Mouse (Mus musculus) intestine, embryonic 16.5 days (tissue): ENCODE data around the gene Coq9. TPM values are rescaled to one million over a fixed set of nuclear protein-coding genes. Genes with fewer than 3 reads are reported as not detected.
A peak's percentile ranks its signal among the peaks of the same experiment; 100 is the strongest.

Experiments
- ATAC-seq: fragments of 200-750 bp; cut with Nextera tagmentation; 2 replicates; pipeline ENCODE4 v1.8.0; 2017; ENCODE audit warnings: moderate TSS enrichment, moderate library complexity
- H3K27ac ChIP-seq: fragments of 300-500 bp; sonication (generic); 2 replicates; pipeline ENCODE4 v1.5.1; 2014; ENCODE audit warnings: mild to moderate bottlenecking, low read length
- H3K27me3 ChIP-seq: fragments of 300-500 bp; sonication (generic); replicated peaks from 2 replicates; pipeline ENCODE4 v1.6.1; 2014; ENCODE audit warnings: low read length, control low read depth, mixed read lengths; ENCODE audit not compliant: control insufficient read depth, insufficient read depth
- H3K36me3 ChIP-seq: fragments of 300-500 bp; sonication (generic); 2 replicates; pipeline ENCODE4 v1.6.1; 2014; ENCODE audit warnings: low read length, control low read depth; ENCODE audit not compliant: control insufficient read depth, insufficient read depth
- H3K4me1 ChIP-seq: fragments of 300-500 bp; sonication (generic); 2 replicates; pipeline ENCODE4 v1.6.1; 2014; ENCODE audit warnings: low read length, control low read depth, mixed read lengths; ENCODE audit not compliant: control insufficient read depth, insufficient read depth
- H3K4me2 ChIP-seq: fragments of 300-500 bp; sonication (generic); 2 replicates; pipeline ENCODE4 v1.6.1; 2014; ENCODE audit warnings: low read depth, low read length, control low read depth
- H3K4me3 ChIP-seq: fragments of 300-500 bp; sonication (generic); 2 replicates; pipeline ENCODE4 v1.5.1; 2014; ENCODE audit warnings: mild to moderate bottlenecking, low read length
- H3K9ac ChIP-seq: fragments of 300-500 bp; sonication (generic); 2 replicates; pipeline ENCODE4 v1.6.1; 2014; ENCODE audit warnings: low read depth, low read length
- H3K9me3 ChIP-seq: fragments of 300-500 bp; sonication (generic); 2 replicates; pipeline ENCODE4 v1.6.1; 2016; ENCODE audit warnings: low read length, control low read depth; ENCODE audit not compliant: control insufficient read depth
- WGBS: fragments of 180-500 bp; shearing (Covaris S2); extraction: QIAGEN DNeasy Blood & Tissue Kit; methylation state at CpG from one replicate; pipeline ENCODE4 v1.1.7; 2014; 5-methylcytosine and 5-hydroxymethylcytosine counted together
- polyA plus RNA-seq: library from polyadenylated mRNA; unstranded; fragments of >200 nt; fragmentation: Nextera tagmentation; extraction: Ambion mirVana; gene quantifications from 2 replicates; pipeline ENCODE4 v1.2.1, GENCODE M21; 2015

The Coq9 gene
- 142 and 145 TPM in 2 replicates for polyA plus RNA-seq

DNA sequence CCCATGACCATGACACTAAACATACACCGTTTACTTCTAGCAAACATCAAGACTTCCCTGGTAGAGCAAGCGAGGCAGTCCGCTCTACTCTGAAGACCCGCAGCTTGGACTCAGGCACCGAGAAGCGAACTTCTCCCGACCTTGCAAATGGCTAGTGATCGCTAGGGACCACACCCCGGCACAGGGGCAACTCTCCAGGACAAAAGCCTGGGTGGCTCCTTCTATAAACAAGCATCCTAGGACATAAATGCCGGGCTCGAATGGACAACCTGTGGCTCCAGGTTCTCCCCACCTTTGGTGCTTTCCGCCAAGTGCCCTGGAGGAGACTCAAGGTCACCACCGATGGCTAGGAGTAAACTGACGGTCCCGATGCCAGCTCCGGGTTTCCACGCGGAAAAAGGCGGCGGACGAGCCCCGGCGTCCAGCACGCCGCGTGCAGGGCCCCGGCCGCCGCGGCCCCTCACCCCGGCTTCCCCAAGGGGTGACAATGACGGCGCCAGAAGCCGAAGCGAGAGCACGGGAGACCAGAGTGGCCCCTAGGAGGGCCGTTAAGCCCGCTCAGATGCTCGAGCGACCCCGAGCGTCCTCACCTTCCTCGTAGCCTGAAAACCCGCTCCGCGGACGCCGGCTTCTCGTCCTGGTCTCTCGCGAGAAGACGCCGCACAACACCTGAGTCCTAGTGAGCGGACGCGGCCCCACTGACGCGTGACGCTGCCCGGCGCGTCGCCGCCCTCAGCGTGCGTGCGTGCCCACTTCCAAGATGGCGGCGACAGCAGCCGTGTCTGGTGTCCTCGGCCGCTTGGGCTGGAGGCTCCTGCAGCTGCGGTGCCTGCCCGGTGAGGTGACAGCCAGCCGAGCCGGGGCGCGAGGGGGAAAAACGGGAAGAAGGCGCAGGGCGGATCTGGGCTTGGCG is at the start of gene Coq9, which contains the start of gene Ciapin1:
Gene Coq9, plus strand, starts transcription at position 660 of the 913 bp plus-strand sequence.
Gene Ciapin1, minus strand, starts transcription at position 697 of the 913 bp plus-strand sequence.
- ATAC-seq: peak; percentile 97
- under 1% methylated on average over 82 of the region's 82 CpGs for WGBS
- no peaks in the 10 kb centered on the region for H3K27me3 ChIP-seq
- peak within 1 kb of the TSS; percentile 76 for H3K4me2 ChIP-seq
- peak within 1 kb of the TSS; percentile 100 for H3K4me3 ChIP-seq
- no peaks in the 10 kb centered on the region for H3K36me3 ChIP-seq
- H3K4me1 ChIP-seq: peaks cover 11% of the 10 kb centered on the region
- peak within 1 kb of the TSS; percentile 97 for H3K27ac ChIP-seq
- peak within 1 kb of the TSS; percentile 99 for H3K9ac ChIP-seq
- no peaks in the 10 kb centered on the region for H3K9me3 ChIP-seq

DNA sequence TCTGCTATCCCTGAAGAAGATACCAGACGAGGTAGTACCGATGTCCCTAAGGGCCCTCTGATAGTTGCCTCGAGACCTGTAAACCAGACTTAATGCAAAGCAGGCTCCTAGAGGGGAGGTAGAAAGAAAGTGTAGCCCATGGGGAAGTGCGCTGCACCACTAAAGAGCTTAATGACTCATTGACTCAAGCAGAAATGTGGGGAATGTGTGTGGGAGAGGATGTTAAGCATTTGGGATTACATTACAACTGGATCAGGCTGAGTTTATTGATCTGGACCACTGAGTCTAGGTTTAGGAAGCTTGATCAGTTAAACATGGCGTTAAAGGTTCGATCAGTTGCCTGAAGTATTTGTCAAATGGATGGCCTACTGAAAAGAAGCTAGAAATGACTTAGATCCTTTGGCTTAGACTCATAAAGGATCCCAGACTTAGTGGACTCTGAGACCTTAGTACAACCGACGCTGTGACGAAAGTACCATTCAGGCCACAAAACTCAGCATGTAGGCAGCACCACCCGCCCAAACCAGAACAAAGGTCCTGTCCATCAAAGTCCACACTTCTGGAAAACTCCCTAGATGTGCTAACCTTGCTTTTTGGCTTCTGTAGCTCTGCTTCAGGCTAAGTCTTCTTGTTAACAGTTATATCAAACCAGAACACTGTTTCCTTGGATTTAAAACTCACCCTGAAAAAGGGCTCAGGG is 48.7 kb upstream of the Coq9 start:
- no peak for ATAC-seq
- no peak overlapping the region for H3K4me3 ChIP-seq
- no peak overlapping the region for H3K9ac ChIP-seq
- H3K27ac ChIP-seq: no peak overlapping the region
- WGBS: 73% methylated on average over 10 of the region's 10 CpGs
- no peaks in the 10 kb centered on the region for H3K27me3 ChIP-seq
- no peaks in the 10 kb centered on the region for H3K9me3 ChIP-seq
- H3K4me1 ChIP-seq: peaks cover 11% of the 10 kb centered on the region; the same call in 1 of the 2 replicates
- no peak overlapping the region for H3K4me2 ChIP-seq
- H3K36me3 ChIP-seq: no peaks in the 10 kb centered on the region

DNA sequence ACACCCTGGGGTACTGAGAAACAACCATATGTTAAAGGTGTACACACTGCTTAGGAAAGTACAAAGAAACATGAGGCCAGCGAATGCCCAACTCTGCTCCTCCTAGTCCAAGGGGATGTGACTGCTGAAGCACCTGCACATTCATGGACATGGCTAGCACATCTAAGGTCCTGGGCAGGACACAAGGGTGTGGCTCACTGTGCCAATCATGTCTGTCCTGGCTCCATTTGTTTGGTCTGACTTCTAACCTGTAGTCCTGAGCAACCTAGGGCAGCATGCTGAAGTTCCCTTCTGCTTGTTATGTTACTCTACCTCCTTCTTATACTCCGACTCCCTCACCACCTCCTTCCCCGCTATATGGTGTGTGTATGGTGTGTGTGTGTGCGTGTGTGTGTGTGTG is 43.8 kb upstream of the Coq9 start:
- WGBS: 86% methylated on average over 4 of the region's 4 CpGs
- Histone ChIP-seq H3K9me3 (no peaks in the 10 kb centered on the region), H3K27ac (no peak overlapping the region), H3K27me3 (no peaks in the 10 kb centered on the region), H3K4me3 (no peak overlapping the region), H3K36me3 (no peaks in the 10 kb centered on the region), H3K4me2 (no peak overlapping the region), H3K4me1 (no peaks in the 10 kb centered on the region), H3K9ac (no peak overlapping the region)
- ATAC-seq: no peak

DNA sequence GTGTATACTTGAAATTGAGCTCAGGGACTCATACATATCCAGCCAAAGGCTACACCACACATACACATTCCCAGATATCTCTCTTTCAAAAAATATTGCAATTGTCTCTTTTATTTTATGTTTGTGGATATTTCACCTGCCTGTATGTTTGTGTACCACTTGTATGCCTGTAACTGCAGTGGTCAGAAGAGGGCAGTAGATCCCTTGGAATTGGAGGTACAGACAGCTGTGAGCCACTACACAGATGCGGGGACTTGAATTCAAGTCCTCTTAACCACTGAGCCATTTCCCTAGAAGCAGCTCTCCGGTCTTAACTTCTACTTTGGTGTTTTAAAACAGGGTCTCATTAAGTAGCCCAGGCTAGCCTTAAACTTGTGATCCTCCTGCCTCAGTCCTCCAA is 43.3 kb upstream of the Coq9 start:
- H3K36me3 ChIP-seq: no peaks in the 10 kb centered on the region
- no peaks in the 10 kb centered on the region for H3K27me3 ChIP-seq
- no peak for ATAC-seq
- H3K9me3 ChIP-seq: no peaks in the 10 kb centered on the region
- 95% methylated on average over 2 of the region's 2 CpGs for WGBS
- no peak overlapping the region for H3K27ac ChIP-seq
- H3K4me2 ChIP-seq: no peak overlapping the region
- H3K9ac ChIP-seq: no peak overlapping the region
- H3K4me1 ChIP-seq: no peaks in the 10 kb centered on the region
- H3K4me3 ChIP-seq: no peak overlapping the region

DNA sequence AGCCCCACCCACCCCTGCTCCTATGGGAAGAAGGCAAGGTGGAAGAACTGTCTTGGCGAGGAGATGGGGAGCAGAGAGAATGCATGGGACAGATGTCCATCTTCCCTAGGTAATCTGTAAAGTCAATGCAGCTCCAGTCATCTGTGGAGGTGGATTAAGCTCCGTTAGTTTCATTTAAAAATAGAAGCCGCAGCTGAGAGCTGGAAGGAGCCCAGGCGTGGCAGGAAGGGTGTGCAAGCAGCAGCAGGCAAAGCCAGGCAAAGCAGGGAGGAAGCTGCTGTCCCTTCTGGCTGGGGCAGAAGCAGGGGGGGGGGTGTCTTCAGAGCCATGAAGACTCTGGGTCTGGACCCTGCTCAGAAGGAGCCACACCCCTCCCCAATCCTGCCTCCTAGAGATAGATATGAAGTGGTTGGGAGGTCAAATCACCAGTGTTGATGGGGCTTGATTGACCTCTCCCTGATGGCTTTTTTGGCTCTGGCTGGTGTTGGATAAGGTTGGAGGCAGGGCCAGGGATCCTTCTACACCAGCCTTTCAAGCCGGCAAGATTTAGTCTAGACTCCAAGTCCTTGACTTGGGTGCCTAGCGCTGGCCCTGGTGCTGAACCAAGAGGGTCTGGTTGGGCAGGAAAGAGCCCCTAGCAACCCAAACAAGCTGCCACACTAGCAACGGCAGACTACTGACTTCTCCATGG is 37.7 kb upstream of the Coq9 start:
- ATAC-seq: no peak
- Histone ChIP-seq H3K4me2 (no peak overlapping the region), H3K27ac (no peak overlapping the region), H3K9ac (no peak overlapping the region), H3K27me3 (no peaks in the 10 kb centered on the region), H3K4me3 (no peak overlapping the region), H3K9me3 (no peaks in the 10 kb centered on the region), H3K4me1 (no peaks in the 10 kb centered on the region), H3K36me3 (no peaks in the 10 kb centered on the region)
- WGBS: 59% methylated on average over 7 of the region's 7 CpGs

DNA sequence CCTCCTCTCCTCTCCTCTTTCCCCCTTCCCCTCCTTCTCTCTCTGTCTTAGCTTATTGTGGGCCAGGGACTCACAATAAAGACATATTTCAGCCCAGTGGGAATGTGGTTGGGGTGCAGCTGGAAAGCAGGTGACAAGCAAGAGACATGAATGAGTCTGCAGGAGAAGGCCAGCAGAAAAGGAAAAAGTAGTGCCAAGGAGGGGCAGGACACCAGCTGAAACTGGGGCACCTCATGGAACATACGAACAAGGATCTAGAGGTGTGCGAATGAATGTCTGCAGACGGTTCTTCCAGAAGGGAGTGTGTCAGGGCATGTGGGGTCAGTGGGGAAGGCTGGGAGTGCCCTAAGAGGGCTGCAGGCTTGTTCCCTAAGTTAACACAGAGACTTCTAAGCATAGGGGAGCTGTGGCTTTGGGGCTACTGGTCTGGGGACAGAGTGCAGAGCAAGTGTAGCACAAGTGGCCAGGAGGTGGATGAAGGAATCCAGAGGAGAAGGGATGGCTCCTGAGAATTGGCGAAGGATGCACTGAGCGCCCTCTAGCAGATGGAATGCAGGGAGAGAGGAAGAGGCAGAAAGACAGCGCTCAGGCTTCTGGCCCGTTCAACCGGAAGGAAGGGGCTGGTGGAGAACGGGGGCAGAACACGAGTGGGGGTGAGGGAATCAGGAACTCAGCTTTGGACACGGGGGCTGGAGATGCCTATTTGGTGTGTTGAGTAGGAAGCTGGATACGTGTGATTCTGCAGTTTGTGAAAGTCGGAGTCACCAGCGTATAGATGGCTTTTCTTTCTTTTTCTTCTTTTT is 36.6 kb upstream of the Coq9 start:
- H3K4me1 ChIP-seq: no peaks in the 10 kb centered on the region; the same call in 1 of the 2 replicates
- no peak for ATAC-seq
- H3K4me2 ChIP-seq: peak overlapping the region; percentile 21; the same call in 1 of the 2 replicates
- 43% methylated on average over 14 of the region's 14 CpGs for WGBS
- H3K36me3 ChIP-seq: no peaks in the 10 kb centered on the region
- H3K4me3 ChIP-seq: no peak overlapping the region
- H3K9me3 ChIP-seq: no peaks in the 10 kb centered on the region
- H3K27ac ChIP-seq: no peak overlapping the region
- no peaks in the 10 kb centered on the region for H3K27me3 ChIP-seq
- H3K9ac ChIP-seq: no peak overlapping the region

DNA sequence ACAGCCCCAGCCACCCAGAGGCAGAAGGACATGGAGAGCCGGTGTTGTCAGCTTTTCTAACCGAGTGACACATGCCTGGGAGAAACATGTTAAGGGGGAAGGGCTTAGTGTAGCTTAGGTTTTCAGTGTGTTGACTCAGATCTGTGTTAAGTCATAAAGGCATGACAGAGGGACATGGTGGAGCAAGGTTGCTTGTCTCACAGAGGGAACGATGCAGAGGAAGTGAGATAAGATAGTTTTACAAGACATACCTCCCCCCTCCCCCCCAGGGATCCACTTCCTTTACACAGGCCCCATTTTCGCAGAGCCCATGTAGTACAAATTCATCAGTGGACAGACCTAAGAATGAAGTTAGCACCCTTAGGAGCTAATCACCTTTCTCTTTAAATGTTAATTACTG is 35.7 kb upstream of the Coq9 start:
- no peak overlapping the region for H3K4me3 ChIP-seq
- H3K9ac ChIP-seq: no peak overlapping the region
- no peak overlapping the region for H3K4me2 ChIP-seq
- H3K9me3 ChIP-seq: no peaks in the 10 kb centered on the region
- no peak overlapping the region for H3K27ac ChIP-seq
- WGBS: 57% methylated on average over 4 of the region's 4 CpGs
- H3K27me3 ChIP-seq: no peaks in the 10 kb centered on the region
- H3K4me1 ChIP-seq: no peaks in the 10 kb centered on the region; the same call in 1 of the 2 replicates
- H3K36me3 ChIP-seq: no peaks in the 10 kb centered on the region
- ATAC-seq: no peak

DNA sequence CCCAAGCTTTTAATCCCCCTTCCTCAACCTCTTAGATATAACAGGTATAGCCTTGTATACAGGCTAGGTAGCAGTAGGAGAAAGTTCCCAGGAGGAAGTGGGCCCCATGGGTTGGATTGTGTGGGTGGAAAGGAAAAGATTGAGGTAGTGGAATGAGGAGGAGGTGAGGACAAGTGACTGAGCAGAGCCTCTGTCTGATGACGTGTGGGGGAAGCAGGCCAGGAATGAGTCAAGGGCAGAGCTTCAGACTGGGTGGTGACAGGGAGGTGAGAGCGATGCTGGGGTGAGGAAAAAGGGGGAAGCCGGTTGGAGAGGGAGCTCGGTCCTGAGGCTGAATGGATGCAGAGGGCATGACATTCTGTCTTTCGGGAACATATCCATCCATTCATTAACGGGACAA is 34.6 kb upstream of the Coq9 start:
- no peak for ATAC-seq
- WGBS: 65% methylated on average over 6 of the region's 6 CpGs

More for the DNA sequence above, 34.6 kb upstream of the Coq9 start:
- H3K4me2 ChIP-seq: no peak overlapping the region
- H3K27me3 ChIP-seq: no peaks in the 10 kb centered on the region
- no peaks in the 10 kb centered on the region for H3K36me3 ChIP-seq
- no peaks in the 10 kb centered on the region for H3K9me3 ChIP-seq
- H3K27ac ChIP-seq: no peak overlapping the region
- H3K9ac ChIP-seq: no peak overlapping the region
- no peaks in the 10 kb centered on the region; the same call in 1 of the 2 replicates for H3K4me1 ChIP-seq
- no peak overlapping the region for H3K4me3 ChIP-seq
